Mouse (Mus musculus): ENCODE data around the gene Nudcd3. TPM values are rescaled to one million over a fixed set of nuclear protein-coding genes. Genes with fewer than 3 reads are reported as not detected.
A peak's percentile ranks its signal among the peaks of the same experiment; 100 is the strongest.

The Nudcd3 gene
- total RNA-seq (2012; rRNA removed) (35.6 and 41.2 TPM in 2 replicates), total RNA-seq (2014; rRNA removed) (30.1 and 30.7 TPM in 2 replicates), polyA plus RNA-seq (2012; ENCODE audit: insufficient read length, low read depth) (78.0 and 82.2 TPM in 2 replicates)

- Histone ChIP-seq H3K79me2 (replicated peaks; ENCODE audit: control insufficient read depth, extremely low read depth, insufficient read depth, poor library complexity, severe bottlenecking) (peaks cover 46% of the 10 kb centered on the region), H3K9ac (ENCODE audit: insufficient read depth, low read depth) (peak within 1 kb of the TSS; percentile 60), H3K4me2 (ENCODE audit: insufficient read depth, low read depth, poor library complexity, severe bottlenecking) (peak within 1 kb of the TSS; percentile 95), H3K36me3 (replicated peaks in 1 of 2; ENCODE audit: control insufficient read depth in 1 of 2, insufficient read depth in 1 of 2, low read length in 1 of 2) (peaks cover 2 to 17% of the 10 kb centered on the region in 2 experiments), H3K4me3 (replicated peaks in 1 of 3; ENCODE audit: low read depth in 2 of 3, low read length in 2 of 3, poor library complexity in 1 of 3) (peak within 1 kb of the TSS; percentile 84 to 94 (median 86)), H3K9me3 (replicated peaks; ENCODE audit: low read length) (peaks cover under 1% of the 10 kb centered on the region), H3K27ac (ENCODE audit: insufficient read depth, low read depth) (peak within 1 kb of the TSS; percentile 92), H3K27me3 (replicated peaks) (peaks cover 6% of the 10 kb centered on the region), H3K4me1 (ENCODE audit: control insufficient read depth in 1 of 2, insufficient read depth in 2 of 2) (peaks cover 4 to 42% of the 10 kb centered on the region in 2 experiments; a peak in 3 of 4 replicates)
- in situ Hi-C loops (cut with MboI; ENCODE audit: low pct_ligation_motif_present, low pct_unique_long_range_greater_than_20kb, low sequenced_read_pairs) (no loop called here), dilution Hi-C loops (cut with MboI; ENCODE audit: extremely low pct_ligation_motif_present, extremely low pct_unique_long_range_greater_than_20kb, low sequenced_read_pairs) (no loop called here)
- DNase-seq (ENCODE audit: extremely low read depth): peak; percentile 92
- TF ChIP-seq POLR2A (IDR thresholded peaks at IDR 0.05; ENCODE audit: low read depth, low read length) (peak; percentile 82), TCF12 (IDR thresholded peaks at IDR 0.05; ENCODE audit: low read depth, low read length) (peak; percentile 87; the same call in 1 of the 2 replicates), MYC (IDR thresholded peaks at IDR 0.05; ENCODE audit: low read depth, low read length) (peak; percentile 68; the same call in 1 of the 2 replicates), EP300 (IDR thresholded peaks at IDR 0.05; ENCODE audit: low read length) (no peak), E2F4 (IDR thresholded peaks at IDR 0.05; ENCODE audit: insufficient replicate concordance, low read depth, low read length) (no peak), ELF1 (IDR thresholded peaks at IDR 0.05; ENCODE audit: low read depth, low read length) (peak; percentile 97), SMC3 (IDR thresholded peaks at IDR 0.05; ENCODE audit: low read depth, low read length) (no peak), PAX5 (IDR thresholded peaks at IDR 0.05; ENCODE audit: low read length) (no peak), CTCF (conservative IDR thresholded peaks at IDR 0.05 in 1 of 2, IDR thresholded peaks at IDR 0.05 in 1 of 2; ENCODE audit: low read depth in 2 of 2, low read length in 2 of 2) (no peak), CHD2 (IDR thresholded peaks at IDR 0.05; ENCODE audit: low read length) (peak; percentile 6; the same call in 1 of the 2 replicates), HCFC1 (IDR thresholded peaks at IDR 0.05; ENCODE audit: low read depth, low read length) (peak; percentile 95), MAZ (IDR thresholded peaks at IDR 0.05; ENCODE audit: low read depth, low read length) (no peak), USF1 (IDR thresholded peaks at IDR 0.05; ENCODE audit: low read depth, low read length) (peak; percentile 96), ZMIZ1 (IDR thresholded peaks at IDR 0.05; ENCODE audit: low read depth, low read length) (peak; percentile 53; the same call in 1 of the 2 replicates), USF2 (conservative IDR thresholded peaks at IDR 0.05; ENCODE audit: low read depth, low read length) (peak; percentile 96), RAD21 (IDR thresholded peaks at IDR 0.05; ENCODE audit: low read depth, low read length) (no peak), NRF1 (IDR thresholded peaks at IDR 0.05; ENCODE audit: low read depth, low read length) (peak; percentile 72), ZC3H11A (IDR thresholded peaks at IDR 0.05; ENCODE audit: low read depth, low read length) (no peak), MAFK (IDR thresholded peaks at IDR 0.05; ENCODE audit: insufficient replicate concordance, low read length) (no peak), JUN (IDR thresholded peaks at IDR 0.05; ENCODE audit: insufficient read depth, low read depth, low read length) (no peak), JUND (conservative IDR thresholded peaks at IDR 0.05; ENCODE audit: low read depth, low read length) (no peak), ZNF384 (IDR thresholded peaks at IDR 0.05; ENCODE audit: low read depth, low read length) (no peak), NELFE (IDR thresholded peaks at IDR 0.05; ENCODE audit: low read depth, low read length) (peak; percentile 84), ZKSCAN1 (IDR thresholded peaks at IDR 0.05; ENCODE audit: borderline replicate concordance, low read depth, low read length) (no peak), BHLHE40 (IDR thresholded peaks at IDR 0.05; ENCODE audit: low read depth, low read length) (peak; percentile 9; the same call in 1 of the 2 replicates), GABPA (IDR thresholded peaks at IDR 0.05; ENCODE audit: insufficient replicate concordance, low read depth, low read length) (no peak; the same call in 1 of the 2 replicates), SIN3A (IDR thresholded peaks at IDR 0.05; ENCODE audit: low read length) (peak; percentile 98), MXI1 (IDR thresholded peaks at IDR 0.05; ENCODE audit: low read depth, low read length) (peak; percentile 93), IRF4 (IDR thresholded peaks at IDR 0.05; ENCODE audit: low read depth, low read length) (peak; percentile 72), TBP (conservative IDR thresholded peaks at IDR 0.05; ENCODE audit: low read depth, low read length) (peak; percentile 84), POLR2AphosphoS2 (IDR thresholded peaks at IDR 0.05; ENCODE audit: low read depth, low read length) (peak; percentile 70; the same call in 1 of the 2 replicates), RCOR1 (conservative IDR thresholded peaks at IDR 0.05; ENCODE audit: low read depth, low read length) (peak; percentile 56; the same call in 1 of the 2 replicates), CHD1 (IDR thresholded peaks at IDR 0.05; ENCODE audit: low read depth, low read length) (no peak; the same call in 1 of the 2 replicates), ETS1 (conservative IDR thresholded peaks at IDR 0.05; ENCODE audit: low read depth, low read length) (peak; percentile 30), KAT2A (IDR thresholded peaks at IDR 0.05; ENCODE audit: insufficient replicate concordance, low read length) (peak; percentile 88; the same call in 1 of the 2 replicates), UBTF (IDR thresholded peaks at IDR 0.05; ENCODE audit: low read depth, low read length) (peak; percentile 81), MAX (IDR thresholded peaks at IDR 0.05; ENCODE audit: low read length) (peak; percentile 98), MEF2A (IDR thresholded peaks at IDR 0.05; ENCODE audit: borderline replicate concordance, low read depth, low read length) (peak; percentile 59; the same call in 1 of the 2 replicates)
These were observed at the start of gene Nudcd3 for GRCm38 (mm10) chr11:6200087-6200569. Gene Nudcd3, minus strand, starts transcription at chr11:6200415.
